Mouse (Mus musculus) fat pad, adult 2 months (tissue): Measurements from ENCODE around the gene Zfr2.

Experiments used
- DNase-seq: peaks from one replicate; pipeline ENCODE4 v3.0.0-alpha.2; 2011; ENCODE audit warnings: low read depth, low spot score; ENCODE audit errors: extremely low read depth

Gene Zfr2

GRCm38 (mm10) chr10:81287513-81288157 lies 54.7 kb downstream of the Zfr2 start:
- no peak for DNase-seq

GRCm38 (mm10) chr10:81288601-81289000 lies 55.6 kb downstream of the Zfr2 start:
- DNase-seq: no peak

DNA sequence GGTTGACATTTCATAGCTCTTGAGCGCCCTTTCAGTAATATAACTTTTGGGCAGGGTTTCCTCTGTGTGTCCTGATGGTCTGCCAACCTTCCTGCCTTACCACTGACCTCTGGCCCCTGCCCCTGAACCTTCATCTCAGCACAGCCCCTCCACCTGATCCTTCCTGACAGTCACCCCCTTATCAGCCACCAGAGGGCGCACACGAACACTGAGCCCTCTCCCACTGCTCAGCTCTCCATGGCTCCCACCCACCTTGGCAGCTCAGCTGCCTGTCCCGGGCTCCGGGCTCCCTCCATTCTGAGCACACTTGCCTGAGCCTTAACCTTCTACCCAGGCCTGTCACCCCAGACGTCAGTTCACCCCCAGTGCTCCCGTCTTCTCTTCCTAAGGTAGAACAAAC lies 56.3 kb downstream of the Zfr2 start:
- DNase-seq: no peak

DNA sequence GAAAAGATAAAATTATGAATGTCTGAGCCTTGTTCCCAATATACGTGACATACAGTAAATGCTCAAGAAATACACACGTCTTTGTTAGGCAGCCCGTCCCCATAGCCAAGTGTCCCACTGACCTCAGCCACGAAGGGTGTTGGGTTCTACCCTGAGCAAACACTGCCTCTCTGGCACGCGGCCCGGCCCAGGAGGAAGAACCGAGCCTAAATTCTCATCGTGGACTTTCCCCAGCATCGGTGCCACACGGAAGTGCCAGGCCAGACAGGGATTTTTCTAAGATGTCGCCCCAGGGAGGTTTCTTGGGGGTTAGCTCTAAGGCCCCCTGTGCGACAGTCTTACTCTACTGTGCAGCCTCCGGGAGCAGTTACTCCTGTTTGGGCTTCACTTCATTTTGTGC lies 56.9 kb downstream of the Zfr2 start:
- DNase-seq: no peak

GRCm38 (mm10) chr10:81290698-81291460 lies 57.9 kb downstream of the Zfr2 start:
- DNase-seq: no peak

DNA sequence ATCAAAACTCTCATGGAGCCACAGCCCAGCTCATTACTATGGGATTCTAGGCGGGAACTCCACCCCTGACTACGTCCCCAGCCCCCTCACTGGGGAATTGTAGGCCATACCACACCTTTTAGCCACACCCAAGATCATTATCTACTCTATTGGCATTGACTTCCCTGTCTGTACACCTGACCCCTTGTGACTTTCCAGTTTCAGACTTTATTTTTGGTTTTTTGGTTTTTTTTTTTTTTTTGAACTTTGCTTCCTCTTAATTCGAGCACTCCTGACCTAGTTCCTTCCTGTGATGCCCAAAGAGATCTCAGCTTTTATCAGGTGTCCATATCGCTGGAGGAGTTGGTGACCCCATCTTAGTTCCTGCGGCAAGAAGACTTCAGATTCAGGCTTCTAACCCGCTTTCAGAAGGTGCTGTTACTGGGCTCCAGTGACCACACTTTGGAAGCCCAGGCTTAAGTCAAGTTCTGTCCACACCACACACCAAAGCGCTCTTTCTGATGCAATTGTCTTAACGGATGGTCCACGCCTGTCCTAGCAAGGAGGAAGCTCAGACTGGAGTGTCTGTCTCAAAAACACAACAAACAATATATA lies 58.7 kb downstream of the Zfr2 start, which contains the start of gene Tjp3:
Gene Tjp3, minus strand, starts transcription at position 71 of the 594 bp plus-strand sequence.
- DNase-seq: no peak

GRCm38 (mm10) chr10:81292554-81293333 lies 59.8 kb downstream of the Zfr2 start, which contains the start of gene Pip5k1c:
Pip5k1c (plus strand) TSS chr10:81292963.
- peak; percentile 88 for DNase-seq

GRCm38 (mm10) chr10:81293334-81294030 lies 60.5 kb downstream of the Zfr2 start:
- DNase-seq: no peak

GRCm38 (mm10) chr10:81294442-81294841 lies 61.5 kb downstream of the Zfr2 start:
- DNase-seq: no peak

GRCm38 (mm10) chr10:81295185-81295584 lies 62.2 kb downstream of the Zfr2 start:
- no peak for DNase-seq

DNA sequence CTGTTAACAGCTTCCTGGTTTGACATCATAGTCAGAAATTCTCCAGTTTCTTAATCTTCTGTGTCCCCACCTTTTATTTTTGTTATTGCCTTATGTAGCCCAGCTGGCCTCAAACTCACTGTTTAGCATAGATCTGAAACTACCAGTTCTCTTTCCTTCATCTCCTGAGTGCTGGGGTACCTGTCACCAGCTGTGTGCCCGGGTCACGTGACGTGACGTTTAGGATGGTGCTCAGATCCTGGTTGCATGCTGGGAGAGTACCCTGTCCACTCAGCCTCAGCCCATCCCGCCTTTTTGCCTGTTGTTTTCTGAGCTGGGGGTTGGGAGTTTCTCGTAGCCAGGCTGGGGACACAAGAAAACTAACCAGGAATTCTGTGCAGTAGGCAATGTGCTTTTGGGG lies 64.3 kb downstream of the Zfr2 start:
- no peak for DNase-seq

- no peak for DNase-seq
These were observed 64.9 kb downstream of the Zfr2 start for GRCm38 (mm10) chr10:81297845-81298244.

DNA sequence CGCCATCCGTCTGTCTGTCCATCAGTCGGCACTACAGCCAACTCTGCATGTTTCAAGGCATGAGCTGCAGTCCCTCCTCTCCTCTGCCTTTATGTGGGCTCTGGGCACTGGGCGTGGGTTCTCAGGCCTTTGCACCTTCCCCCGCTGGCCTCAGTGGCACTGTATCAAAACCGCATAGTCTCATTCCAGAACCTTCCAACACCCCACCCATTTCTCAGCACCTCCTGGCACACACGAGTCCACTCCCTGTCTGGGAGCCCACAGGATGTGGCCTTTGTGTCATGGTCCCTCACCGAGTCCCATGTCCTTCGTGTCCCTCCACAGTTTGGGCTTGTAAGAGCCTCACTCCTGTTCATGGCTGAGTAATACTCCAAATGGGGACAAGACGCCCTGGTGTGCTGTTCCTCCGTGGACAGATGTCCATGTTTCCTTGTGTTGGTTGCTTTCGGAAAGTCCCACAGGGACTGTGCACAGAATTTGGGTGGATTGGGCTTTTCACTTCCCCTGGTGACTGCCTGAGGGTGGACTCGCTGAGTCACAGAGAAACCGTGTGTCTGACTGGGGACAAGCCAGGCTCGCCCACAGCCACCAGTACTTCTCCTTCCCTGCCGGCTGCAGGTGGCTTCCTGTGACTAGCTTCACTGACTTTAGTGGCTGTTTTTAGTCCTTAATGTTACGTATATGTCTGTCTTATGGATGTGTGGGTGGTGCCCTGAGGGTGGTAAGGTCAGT lies 65.6 kb downstream of the Zfr2 start:
- DNase-seq: no peak

GRCm38 (mm10) chr10:81299585-81300351 lies 66.8 kb downstream of the Zfr2 start:
- DNase-seq: no peak

GRCm38 (mm10) chr10:81300352-81300907 lies 67.5 kb downstream of the Zfr2 start:
- no peak for DNase-seq

DNA sequence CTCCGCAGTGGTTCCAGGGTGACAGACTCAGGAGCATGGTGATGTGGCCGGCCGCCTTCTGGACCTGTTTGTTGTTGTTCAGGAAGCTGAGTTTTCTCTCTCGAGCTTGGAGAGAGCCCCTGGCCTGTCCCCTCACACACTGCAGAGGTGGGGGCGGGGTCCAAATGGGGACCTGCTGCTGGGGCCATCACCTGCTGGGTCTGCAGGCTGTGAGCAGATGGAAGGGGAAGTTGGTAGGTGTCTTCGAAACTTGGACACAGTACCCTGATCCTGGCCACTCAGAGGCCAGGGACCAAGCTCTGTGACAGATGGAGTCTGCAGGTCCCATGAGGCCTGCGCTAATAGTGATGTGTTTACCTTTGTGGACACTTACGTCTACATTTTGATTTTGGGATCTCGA lies 68.4 kb downstream of the Zfr2 start:
- DNase-seq: no peak
